Mouse (Mus musculus) heart, postnatal 10 days (tissue): ENCODE data around the gene Esr1. TPM values are rescaled to one million over a fixed set of nuclear protein-coding genes. Genes with fewer than 3 reads are reported as not detected.
"Not testable (repeated sequence)": the region's sequence is repeated elsewhere in the genome, so short reads cannot be mapped to it uniquely, and the experiment has no call there.

ENCODE experiments used
- DNase-seq, 2 experiments: peaks; one replicate each; pipeline ENCODE4 v3.0.0; 2021
- intact Hi-C: fragments of 180-260 bp; cut with DNase I; formaldehyde crosslinking; loops from one replicate; pipeline ENCODE4 v1.15.1; 2025
- total RNA-seq, 2 experiments: library from RNA; stranded (reverse); gene quantifications; 2 replicates each; pipeline ENCODE4 v1.2.3; 2021

Esr1 gene
- total RNA-seq, 2 experiments from 2014 or later = 0.97 to 1.3 TPM

DNA sequence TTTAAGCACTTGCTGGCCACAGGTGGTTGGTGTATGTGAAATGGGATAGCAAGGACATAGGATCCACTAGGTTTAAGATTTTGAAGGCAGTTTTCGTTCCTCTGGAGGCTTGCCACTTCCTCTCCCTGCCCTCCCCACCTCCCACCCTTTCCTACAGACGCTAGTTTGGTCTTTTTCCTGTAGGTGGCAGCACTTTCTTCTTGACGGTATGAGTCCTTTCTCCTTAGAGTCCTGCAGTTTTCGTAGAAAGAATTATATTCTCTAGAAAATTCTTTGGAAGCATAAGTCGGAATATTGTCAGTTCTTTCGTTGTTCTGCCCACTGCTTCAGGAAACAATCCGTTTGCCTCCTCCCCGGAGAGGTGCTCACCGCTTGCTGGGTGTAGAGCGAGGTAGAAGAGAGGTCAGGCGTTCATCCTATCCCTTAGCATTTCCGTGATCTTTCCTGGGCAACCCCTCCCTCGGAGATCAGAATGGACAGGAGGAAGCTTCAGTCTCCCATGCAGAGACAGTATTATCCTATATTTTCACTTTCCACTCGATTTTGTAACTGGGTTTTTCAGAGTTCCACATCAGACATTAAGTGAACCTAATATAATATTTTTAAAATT, 63.7 kb downstream of the Esr1 start:
- intact Hi-C loops = loop anchor here (5.0 kb wide), 1 partner anchor 487 kb away; no protein-coding TSS in a partner anchor
- DNase-seq = peak; percentile 43 to 58

DNA sequence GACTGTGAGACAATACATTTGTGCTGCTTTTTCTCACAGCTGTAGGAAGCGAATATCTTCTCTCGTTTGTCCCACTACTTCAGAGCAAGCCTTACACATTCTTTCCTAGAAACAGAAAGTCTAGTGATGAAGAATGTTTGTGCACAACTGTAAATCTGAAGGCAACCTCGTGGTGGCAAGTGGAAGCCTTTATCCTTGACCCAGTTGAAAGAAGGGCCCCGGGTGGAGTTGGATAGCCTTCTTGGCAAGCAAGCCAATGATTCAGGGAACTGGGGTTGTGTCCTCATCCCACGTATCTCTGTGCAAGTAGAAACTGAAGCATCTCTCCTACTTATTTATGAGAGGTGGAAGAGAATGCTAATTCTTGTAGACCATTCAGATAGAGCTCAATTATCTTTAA, 71.7 kb downstream of the Esr1 start:
- no peak for DNase-seq
- intact Hi-C loops = no loop called here

DNA sequence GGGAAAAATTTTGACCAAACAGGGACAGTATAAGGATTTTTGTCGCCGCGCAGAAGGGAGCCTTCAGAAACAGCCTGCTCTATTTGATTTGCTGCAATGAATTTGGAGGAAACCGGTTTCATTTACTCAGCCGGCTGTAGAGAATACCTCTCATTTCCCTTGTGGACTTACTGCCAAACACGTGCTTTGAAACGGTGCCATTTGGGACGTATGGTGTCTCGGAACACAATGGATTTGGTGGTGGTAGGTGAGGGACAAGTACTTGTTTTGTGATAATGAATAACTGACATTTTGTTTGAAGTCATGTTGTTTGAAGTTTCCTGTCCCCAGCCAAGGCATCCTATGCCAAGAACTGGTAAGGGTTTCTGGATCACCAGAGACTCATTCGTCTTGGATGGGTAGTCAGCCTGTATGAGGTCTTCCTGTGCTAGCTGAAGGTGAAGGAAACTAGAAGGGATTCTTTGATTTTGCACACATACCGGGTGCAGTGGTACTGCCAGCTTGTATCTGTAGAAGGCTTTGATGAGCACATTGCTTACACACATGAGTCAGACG, 72.4 kb downstream of the Esr1 start:
- DNase-seq = peak in 1 of 2 experiments; percentile 7
- intact Hi-C loops = no loop called here

DNA sequence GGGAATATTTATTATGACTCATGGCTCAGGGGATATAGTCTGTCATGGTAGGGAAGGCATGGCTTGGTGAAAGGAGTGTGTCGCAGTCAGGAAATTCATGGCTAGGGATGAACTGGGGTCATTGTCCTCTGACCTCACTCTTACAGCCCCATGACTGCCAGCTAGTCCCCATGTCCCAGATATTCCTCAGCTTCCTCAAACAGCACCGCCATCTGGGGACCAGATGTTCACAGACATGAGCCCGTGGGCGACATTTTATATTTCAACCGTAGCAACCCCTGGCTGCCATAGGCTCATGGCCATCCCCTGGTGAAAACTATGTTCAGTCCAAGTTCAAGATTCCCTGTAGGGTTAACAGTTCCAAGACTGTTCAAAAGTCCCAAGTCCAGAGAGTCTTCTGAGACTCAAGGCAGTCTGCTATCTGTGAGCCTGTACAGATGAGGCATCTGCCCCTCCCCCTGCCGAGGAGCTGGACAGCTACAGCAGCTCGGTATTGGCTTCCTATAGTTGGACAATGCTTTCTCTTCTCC, 83.0 kb downstream of the Esr1 start:
- intact Hi-C loops = no loop called here
- no peak for DNase-seq

DNA sequence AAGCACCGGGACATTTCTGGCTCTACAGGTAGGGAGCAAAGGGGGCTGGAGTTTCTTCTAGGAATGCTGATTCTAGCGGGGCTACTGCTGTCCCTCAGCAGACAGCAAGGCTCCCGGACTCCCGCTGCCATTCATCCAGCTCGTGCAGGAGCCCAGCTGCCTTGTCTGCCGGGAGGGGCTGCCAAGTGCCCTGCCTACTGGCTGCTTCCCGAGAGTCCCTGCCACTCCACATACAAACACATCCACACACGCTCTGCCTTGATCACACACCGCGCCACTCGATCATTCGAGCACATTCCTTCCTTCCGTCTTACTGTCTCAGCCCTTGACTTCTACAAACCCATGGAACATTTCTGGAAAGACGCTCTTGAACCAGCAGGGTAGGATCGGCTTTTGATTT, 98.5 kb downstream of the Esr1 start:
- intact Hi-C loops = no loop called here
- peak; percentile 25 to 33 for DNase-seq

DNA sequence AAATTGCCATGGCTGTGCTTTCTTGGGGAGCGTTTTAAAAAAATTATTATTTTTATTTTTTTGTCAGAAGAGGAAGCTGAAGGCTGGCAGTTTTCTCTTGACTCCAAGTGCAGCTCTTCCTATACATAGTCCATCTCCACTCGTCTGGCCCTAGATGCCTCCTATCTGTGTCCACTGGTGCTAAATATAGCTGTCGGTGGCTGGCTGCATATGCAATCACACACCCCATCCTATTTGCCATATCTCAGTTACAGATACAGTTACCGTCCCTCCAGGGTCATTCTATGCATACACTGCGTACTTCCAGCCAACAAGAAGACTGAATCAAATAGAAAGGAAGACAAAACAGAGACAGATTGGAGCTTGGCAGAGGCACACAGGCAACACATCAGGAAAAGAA, 100.0 kb downstream of the Esr1 start:
- intact Hi-C loops = no loop called here
- DNase-seq = no peak

DNA sequence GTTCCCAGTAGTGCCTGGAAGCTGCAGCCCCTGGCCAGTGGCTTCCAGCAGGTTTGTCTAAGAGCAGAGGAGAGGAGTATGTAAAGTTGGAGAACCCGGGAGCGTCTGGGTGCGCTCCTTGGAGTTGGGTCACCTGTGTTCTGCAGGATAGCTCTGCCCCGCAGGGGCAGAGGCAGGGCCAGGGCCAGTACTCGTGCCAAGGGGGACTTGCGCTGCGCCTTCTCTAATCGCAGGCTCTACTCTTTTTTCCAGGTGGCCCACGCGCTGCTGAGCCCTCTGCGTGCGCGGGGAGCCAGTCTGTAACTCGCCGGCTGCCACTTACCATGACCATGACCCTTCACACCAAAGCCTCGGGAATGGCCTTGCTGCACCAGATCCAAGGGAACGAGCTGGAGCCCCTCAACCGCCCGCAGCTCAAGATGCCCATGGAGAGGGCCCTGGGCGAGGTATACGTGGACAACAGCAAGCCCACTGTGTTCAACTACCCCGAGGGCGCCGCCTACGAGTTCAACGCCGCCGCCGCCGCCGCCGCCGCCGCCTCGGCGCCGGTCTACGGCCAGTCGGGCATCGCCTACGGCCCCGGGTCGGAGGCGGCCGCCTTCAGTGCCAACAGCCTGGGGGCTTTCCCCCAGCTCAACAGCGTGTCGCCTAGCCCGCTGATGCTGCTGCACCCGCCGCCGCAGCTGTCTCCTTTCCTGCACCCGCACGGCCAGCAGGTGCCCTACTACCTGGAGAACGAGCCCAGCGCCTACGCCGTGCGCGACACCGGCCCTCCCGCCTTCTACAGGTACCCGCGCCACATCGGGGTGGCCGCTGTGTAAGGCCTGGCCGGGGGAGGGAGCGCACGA, 100.9 kb downstream of the Esr1 start:
- DNase-seq = no peak
- intact Hi-C loops = no loop called here

DNA sequence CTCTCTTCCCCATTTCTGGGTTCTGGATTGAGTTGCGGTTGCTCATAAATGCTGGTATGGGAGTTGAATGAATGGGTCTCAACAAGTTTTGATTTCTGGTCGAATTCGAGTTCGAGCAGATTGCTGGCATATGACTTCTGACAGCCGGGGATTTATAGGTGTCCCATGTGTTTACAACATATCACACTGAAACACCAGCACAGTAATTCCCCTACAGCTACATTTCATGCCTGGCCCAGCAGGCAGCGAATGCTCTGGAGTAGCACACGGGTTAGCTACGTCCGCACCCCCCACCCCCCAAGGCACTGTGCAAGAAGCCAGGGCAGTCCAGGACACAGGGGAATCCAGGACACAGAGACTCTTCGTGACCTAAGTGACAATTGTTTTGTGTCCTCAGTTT, 102.0 kb downstream of the Esr1 start:
- no peak for DNase-seq
- intact Hi-C loops = no loop called here

DNA sequence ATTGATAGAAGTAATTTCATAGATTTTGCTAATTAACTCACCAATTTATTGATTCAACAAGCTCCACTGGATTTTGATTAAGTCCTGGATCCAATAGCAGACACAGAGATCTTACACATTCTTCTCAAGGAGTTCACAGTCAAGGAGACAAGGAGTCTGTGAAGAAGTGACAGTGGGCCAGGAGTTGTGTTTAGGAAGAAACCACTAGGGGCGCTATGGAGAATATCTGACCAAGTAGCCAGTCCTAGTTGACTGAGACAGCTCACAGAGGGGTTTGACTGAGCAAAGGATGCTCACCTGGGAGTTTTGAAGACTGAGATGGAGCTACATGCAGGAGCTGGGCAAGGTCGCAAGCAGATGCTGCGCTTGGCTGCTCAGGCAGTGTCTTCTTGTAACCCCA, 113.5 kb downstream of the Esr1 start:
- peak in 1 of 2 experiments; percentile 7 for DNase-seq
- intact Hi-C loops = no loop called here

DNA sequence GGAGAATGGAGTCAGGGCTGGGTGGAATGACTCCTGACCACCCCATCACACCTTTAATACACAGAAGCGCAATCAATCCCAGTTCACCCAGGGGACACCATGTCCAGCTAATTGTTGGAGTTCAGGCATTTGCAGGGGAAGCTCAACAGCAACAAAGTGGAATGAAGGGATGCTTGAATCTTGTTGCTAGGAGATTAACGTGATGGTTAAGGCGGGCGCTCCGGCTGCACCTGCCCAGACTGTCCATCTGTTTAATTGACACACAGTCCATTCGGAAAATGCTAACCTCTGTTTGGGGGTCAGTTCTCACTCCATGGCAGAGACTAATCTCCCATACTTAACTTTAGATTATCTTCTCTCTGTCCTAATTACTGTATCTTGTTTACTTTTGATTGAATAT, 114.7 kb downstream of the Esr1 start:
- intact Hi-C loops = no loop called here
- no peak for DNase-seq

DNA sequence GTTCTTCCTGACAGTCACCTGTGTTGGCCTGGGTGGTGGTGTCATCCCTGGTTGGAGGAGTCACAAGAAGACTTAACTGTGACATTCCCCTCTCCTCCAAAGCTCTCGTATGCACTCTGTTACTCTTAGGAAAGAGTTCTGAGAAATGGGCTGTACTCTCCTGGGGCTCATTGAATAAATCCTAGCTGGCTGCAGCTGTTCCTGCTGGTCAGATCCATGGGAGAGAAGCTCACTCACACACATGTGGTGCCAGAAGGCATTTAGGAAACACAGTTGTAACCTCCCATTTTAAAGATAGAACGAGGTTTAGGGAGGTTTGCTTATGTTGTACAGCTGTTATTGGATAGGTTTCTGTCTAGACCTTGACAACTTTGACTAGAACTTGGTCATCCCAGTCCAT, 120.9 kb downstream of the Esr1 start:
- intact Hi-C loops = no loop called here
- DNase-seq = peak; percentile 26 to 30

DNA sequence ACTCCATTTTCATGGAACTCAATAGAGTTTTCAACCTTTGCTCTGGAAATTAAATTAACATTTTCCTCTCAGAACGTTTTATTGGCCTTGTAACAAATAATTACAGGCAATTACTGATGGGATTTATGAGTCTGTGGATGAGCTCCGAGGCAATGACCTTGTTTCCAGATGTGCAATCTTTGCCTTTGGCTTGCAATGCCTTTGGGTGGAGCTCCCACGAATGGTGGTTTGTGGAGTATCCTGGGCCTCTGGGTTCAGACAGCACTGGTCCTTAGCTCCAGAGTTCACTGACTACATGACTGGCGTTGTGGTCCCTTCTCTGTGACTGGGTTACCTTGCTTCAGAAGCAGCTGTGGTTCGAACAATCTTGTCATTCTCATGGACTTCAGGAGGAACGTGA, 122.6 kb downstream of the Esr1 start:
- no peak for DNase-seq
- intact Hi-C loops = no loop called here

DNA sequence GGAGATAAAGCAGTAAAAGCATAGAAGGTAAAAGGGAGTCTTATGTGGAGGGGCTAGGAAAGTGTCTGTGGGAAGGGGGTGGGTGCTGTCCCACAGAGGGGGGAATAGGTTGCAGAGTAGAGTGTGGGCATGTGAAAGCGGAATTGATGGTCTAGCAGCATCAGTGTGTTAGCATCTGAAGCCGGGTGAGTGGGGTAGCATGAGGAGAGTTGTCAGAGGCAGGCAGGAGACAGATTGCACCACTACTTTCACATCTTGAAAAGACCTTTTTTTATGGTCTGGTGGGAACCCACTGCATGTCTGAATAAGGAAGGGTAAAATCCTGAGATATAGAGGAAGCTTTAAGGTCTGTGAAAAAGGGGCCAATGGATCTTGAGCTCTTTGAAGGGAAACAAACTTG, 123.5 kb downstream of the Esr1 start:
- intact Hi-C loops = no loop called here
- no peak for DNase-seq

DNA sequence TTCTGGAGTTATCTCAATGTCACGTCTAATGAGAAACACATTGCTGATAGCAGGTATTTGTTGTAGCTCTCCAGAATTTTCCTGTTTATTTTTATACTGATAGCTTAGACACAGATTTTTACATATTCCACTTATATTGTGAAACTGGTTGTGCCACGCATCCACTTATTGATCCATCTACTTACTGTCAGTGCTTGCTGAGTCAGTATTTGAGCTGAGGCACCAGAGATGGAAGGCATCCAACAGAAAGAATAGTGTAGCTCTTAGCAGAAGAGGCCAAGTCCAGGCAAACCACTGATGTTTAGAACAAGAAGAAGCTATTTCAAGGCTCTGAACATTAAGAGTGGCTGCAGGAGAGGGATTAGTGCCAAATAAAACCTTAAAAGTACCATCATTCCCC, 126.9 kb downstream of the Esr1 start:
- intact Hi-C loops = no loop called here

DNA sequence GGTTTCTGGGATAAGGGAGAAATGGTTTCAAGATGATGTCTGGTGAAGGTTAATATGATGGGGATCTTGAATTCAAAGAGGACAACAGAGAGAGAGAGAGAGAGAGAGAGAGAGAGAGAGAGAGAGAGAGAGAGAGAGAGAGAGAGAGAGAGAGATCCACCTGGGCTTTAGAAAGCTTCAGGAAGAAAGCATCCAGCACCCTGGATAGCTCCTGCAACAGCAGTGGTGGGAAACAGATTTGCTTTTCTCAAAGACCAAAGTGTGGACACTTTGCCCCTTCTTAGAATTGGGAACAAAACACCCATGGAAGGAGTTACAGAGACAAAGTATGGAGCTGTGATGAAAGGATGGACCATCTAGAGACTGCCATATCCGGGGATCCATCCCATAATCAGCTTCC, 139.7 kb downstream of the Esr1 start:
- DNase-seq, intact Hi-C loops: not testable (repeated sequence)

More for the DNA sequence above, 126.9 kb downstream of the Esr1 start:
- no peak for DNase-seq

DNA sequence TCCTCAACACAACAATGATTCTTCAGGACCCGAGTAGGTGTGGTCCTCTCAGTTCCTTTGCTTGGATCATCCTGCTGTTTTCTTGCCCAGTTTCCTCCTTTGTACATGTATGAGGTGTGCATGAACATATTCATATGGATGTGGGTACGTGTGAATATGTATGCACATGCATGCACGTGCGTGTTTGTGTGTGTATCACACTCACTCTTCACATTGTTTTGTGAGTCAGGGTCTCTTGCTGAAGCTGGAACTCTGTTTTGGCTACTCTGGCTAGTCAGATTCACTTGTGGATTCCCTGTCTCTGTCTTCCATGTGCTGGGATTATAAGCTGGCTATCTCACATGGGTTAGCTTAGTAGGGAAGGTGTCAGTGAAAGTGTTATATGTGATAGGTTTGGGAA, 141.6 kb downstream of the Esr1 start:
- DNase-seq = no peak
- intact Hi-C loops = no loop called here

DNA sequence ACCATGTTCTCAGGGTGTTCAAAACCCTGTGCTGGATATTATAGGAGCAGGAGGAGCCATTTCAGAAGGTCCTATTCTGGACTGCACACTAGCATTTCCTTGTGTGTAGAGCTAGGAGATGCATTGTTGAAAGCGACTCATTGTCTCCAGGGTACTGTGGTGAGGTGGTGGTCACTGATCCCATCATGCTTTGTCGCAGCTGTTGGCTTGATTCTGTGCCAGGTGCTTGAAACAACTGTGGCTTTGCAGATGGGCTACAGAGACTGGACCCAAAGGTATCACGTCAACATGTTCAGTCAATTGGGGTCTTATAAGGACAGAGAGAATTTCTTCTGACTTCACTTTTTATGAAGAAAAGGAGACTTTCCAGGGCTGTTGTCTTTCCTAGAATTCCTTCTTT, 164.1 kb downstream of the Esr1 start:
- intact Hi-C loops = no loop called here
- DNase-seq = peak; percentile 69 to 75

DNA sequence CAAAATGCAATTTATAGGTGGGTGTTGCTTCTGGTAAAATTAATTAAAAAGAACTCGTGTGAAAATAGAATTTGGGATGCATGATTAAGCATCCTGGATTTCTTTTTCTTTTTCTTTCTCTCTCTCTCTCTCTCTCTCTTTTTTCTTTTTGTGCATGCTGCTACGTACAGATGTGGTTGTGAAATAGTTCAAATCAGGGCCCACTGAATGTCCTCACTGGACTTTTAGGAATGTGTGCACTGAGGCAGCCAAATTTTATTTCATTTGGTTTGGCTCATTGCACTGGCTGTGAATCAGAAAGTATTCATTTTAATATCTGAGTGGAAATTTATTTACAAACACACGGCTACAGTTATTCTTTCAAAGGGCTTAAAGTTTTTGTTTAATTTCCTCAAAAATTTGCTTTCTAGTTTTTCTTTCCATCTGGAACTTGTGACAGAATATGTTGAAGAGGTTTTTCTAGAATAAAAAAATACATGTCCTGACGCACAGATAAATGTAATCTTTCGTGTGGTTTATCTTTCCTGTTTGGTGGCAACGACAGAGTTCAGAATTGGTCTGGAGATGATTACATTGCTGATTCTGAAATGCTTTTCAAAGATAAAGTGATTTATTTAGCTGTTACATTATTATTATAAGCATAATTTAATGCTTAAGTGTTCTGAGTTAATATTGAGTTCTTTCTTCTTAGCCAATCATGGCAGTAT, 164.8 kb downstream of the Esr1 start:
- DNase-seq = peak; percentile 38 to 41

DNA sequence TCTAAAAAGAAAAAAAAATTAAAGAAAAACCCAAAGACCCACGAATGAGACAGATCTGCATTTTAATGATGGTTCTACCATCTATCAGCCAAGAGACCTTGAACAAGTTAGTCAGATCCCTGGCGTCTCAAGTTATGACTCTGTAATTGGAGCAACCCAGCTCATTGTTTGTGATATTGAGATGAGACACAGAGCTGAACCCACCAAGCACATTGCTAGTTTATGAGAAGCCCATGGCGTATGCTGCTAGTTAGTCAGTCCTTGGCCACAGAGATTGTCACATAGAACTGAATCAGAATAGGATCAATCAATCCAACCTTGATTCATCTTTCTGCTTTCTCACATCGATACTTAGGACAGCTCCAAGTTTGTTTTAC, 165.3 kb downstream of the Esr1 start:
- no peak for DNase-seq
- intact Hi-C loops = no loop called here

More for the DNA sequence above, 164.8 kb downstream of the Esr1 start:
- intact Hi-C loops = no loop called here

DNA sequence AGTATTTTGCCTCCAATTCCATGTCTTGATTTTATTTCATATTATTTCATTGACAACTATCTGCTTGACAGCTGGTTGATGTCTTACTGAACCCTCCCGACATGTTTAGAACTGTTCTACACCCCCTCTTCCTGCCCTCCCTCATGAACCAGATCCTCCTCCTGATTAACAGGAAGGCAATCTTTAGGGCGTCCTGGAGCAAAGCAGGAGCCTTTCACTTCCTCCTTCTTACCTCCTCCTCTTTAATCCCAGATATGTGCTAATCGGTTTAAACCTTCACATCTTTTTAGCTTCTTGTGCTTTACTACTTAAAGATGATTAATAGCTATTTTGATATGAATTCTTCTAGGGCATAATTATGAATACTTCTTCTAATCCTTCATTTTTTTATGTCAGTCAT, 166.6 kb downstream of the Esr1 start:
- DNase-seq = no peak
- intact Hi-C loops = no loop called here

DNA sequence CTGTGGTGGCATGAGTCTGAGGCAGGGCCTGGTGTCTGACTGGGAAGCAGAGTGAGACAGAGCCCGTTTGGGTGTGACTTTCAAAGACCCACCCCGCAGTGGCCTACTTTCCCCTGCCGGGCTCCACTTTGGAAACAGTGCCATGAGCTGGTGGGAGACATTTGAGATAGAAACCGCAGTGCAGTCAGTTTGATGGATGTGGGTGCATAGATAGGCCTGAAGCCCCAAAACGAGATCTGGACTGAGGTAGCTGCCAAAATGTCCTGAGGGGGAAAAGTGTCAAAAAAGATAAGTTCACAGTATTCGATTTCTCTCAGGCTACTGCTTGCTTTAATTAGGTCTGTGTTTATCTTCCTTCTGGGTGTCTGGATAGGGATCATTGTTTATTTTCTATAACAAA, 169.5 kb downstream of the Esr1 start:
- intact Hi-C loops = no loop called here
- DNase-seq = no peak
